Mouse (Mus musculus) myocyte (in vitro differentiated cells): ENCODE data around the gene Ank2. TPM values are rescaled to one million over a fixed set of nuclear protein-coding genes. Genes with fewer than 3 reads are reported as not detected.

ENCODE experiments used
- H3K27me3 ChIP-seq: one replicate; pipeline ENCODE4 v1.6.1; 2011; ENCODE audit not compliant: control insufficient read depth, insufficient read depth, insufficient read length
- H3K36me3 ChIP-seq: one replicate; pipeline ENCODE4 v1.6.1; 2011; ENCODE audit not compliant: control insufficient read depth, insufficient read depth
- H3K4me2 ChIP-seq: one replicate; pipeline ENCODE4 v1.6.1; 2011; ENCODE audit warnings: low read depth, control low read depth
- H3K4me3 ChIP-seq: one replicate; pipeline ENCODE4 v1.5.1; 2011; ENCODE audit warnings: mild to moderate bottlenecking, control low read depth, moderate library complexity
- H3K79me2 ChIP-seq: one replicate; pipeline ENCODE4 v1.6.1; 2011; ENCODE audit not compliant: control insufficient read depth, insufficient read depth
- H3ac ChIP-seq: one replicate; pipeline ENCODE4 v1.6.1; 2011; ENCODE audit not compliant: control insufficient read depth, insufficient read length
- CEBPB ChIP-seq: IDR thresholded peaks from 2 replicates; pipeline ENCODE4 v1.6.1; 2011; ENCODE audit warnings: mild to moderate bottlenecking, moderate library complexity; ENCODE audit not compliant: poor library complexity, insufficient read depth, severe bottlenecking
- E2F4 ChIP-seq: IDR thresholded peaks from one replicate; pipeline ENCODE4 v1.6.1; 2011; ENCODE audit warnings: mild to moderate bottlenecking, control low read depth, moderate library complexity; ENCODE audit not compliant: insufficient read depth
- MAX ChIP-seq: IDR thresholded peaks from one replicate; pipeline ENCODE4 v1.6.1; 2011; ENCODE audit warnings: low read depth, mild to moderate bottlenecking, control low read depth
- MYOD1 ChIP-seq, 3 experiments: IDR thresholded peaks; one replicate each; pipeline ENCODE4 v1.6.1; 2011; ENCODE audit warnings: control low read depth in 2 of 3, low read depth in 2 of 3, mild to moderate bottlenecking in 2 of 3, moderate library complexity in 1 of 3; ENCODE audit not compliant: insufficient read length in 2 of 3, control insufficient read depth in 1 of 3
- MYOG ChIP-seq, 3 experiments: IDR thresholded peaks; one replicate each; pipeline ENCODE4 v1.6.1; 2011; ENCODE audit warnings: control low read depth in 2 of 3, low read depth in 2 of 3, mild to moderate bottlenecking in 2 of 3; ENCODE audit not compliant: insufficient read length in 2 of 3, control insufficient read depth in 1 of 3, insufficient read depth in 1 of 3
- POLR2A ChIP-seq: IDR thresholded peaks from one replicate; pipeline ENCODE4 v1.6.1; 2011; ENCODE audit warnings: low read depth, mild to moderate bottlenecking, control low read depth, moderate library complexity; ENCODE audit not compliant: insufficient read length
- POLR2AphosphoS2 ChIP-seq: IDR thresholded peaks from one replicate; pipeline ENCODE4 v1.6.1; 2011; ENCODE audit warnings: low read depth, control low read depth; ENCODE audit not compliant: insufficient read length
- REST ChIP-seq: IDR thresholded peaks from one replicate; pipeline ENCODE4 v1.6.1; 2011; ENCODE audit warnings: mild to moderate bottlenecking, control low read depth, moderate library complexity; ENCODE audit not compliant: insufficient read depth, insufficient read length
- SRF ChIP-seq: IDR thresholded peaks from one replicate; pipeline ENCODE4 v1.6.1; 2011; ENCODE audit warnings: low read depth; ENCODE audit not compliant: control insufficient read depth, insufficient read length
- TCF12 ChIP-seq: IDR thresholded peaks from one replicate; pipeline ENCODE4 v1.6.1; 2011; ENCODE audit warnings: mild to moderate bottlenecking, control low read depth; ENCODE audit not compliant: poor library complexity, insufficient read depth, severe bottlenecking
- TCF3 ChIP-seq: IDR thresholded peaks from one replicate; pipeline ENCODE4 v1.6.1; 2011; ENCODE audit warnings: low read depth, control low read depth; ENCODE audit not compliant: insufficient read length
- USF1 ChIP-seq: IDR thresholded peaks from one replicate; pipeline ENCODE4 v1.6.1; 2011; ENCODE audit warnings: low read depth, mild to moderate bottlenecking, control low read depth, moderate library complexity
- polyA plus RNA-seq: library from polyadenylated mRNA; unstranded; fragments of >200 nt; fragmentation: generic; extraction: Trizol; gene quantifications from one replicate; pipeline ENCODE4 v1.2.1, GENCODE M21; 2012; ENCODE audit warnings: missing spikeins

Ank2 gene
- polyA plus RNA-seq, 1 experiment = 20.2 TPM

DNA sequence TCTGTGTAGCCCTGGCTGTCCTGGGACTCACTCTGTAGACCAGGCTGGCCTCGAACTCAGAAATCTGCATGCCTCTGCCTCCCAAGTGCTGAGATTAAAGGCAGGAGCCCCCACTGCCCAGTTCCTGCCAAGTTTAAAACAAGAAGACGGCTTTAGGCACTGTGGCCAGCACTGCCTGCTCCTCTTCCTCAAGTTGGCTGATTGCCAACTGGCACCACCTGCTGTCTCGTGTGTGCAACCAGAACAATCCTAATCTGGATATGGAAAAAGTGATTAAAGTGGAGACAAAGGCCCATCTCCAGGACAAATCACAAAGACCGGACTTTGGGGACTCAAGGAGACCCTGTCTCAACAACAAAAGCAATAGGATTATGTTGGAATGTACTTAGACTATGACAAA, 288.6 kb downstream of the Ank2 start:
- no peaks in the 10 kb centered on the region for H3K27me3 ChIP-seq
- H3ac ChIP-seq = no peak overlapping the region
- H3K4me2 ChIP-seq = no peak overlapping the region
- H3K36me3 ChIP-seq = no peaks in the 10 kb centered on the region
- no peak overlapping the region for H3K4me3 ChIP-seq
- no peaks in the 10 kb centered on the region for H3K79me2 ChIP-seq
- no peak for TF ChIP-seq TCF12
- no peak for TF ChIP-seq CEBPB
- no peak for TF ChIP-seq USF1
- TF ChIP-seq E2F4 = no peak
- no peak for TF ChIP-seq SRF
- TF ChIP-seq MAX = no peak
- no peak for TF ChIP-seq POLR2AphosphoS2
- no peak for TF ChIP-seq POLR2A
- no peak for TF ChIP-seq MYOG (IDR thresholded peaks at IDR 0.05; ENCODE audit: control insufficient read depth in 1 of 3, insufficient read depth in 1 of 3, insufficient read length in 2 of 3, low read depth in 2 of 3)
- no peak for TF ChIP-seq MYOD1 (IDR thresholded peaks at IDR 0.05; ENCODE audit: control insufficient read depth in 1 of 3, insufficient read length in 2 of 3, low read depth in 2 of 3)
- no peak for TF ChIP-seq REST
- no peak for TF ChIP-seq TCF3

DNA sequence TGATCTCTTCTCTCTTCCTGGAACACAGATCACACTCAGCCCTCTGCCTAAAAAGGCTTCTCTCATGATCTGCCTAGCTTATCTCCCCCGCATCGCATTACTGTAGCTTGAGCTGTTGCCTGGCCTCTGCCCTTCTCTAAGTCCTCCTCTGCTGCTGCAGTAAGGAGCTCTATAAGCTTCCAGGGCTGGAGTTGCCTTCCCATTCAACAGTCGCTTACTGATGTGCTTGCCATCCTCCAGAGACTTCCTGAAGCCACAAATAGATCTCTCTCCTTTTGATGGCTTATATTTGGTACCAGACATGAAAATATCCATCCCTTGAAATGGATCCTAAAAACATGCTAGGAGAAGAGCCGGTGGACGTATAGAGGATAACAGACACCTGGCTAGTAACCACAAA, 290.3 kb downstream of the Ank2 start:
- Histone ChIP-seq H3K4me3 (no peak overlapping the region), H3K27me3 (no peaks in the 10 kb centered on the region), H3K79me2 (no peaks in the 10 kb centered on the region), H3ac (no peak overlapping the region), H3K36me3 (no peaks in the 10 kb centered on the region), H3K4me2 (no peak overlapping the region)
- no peak for TF ChIP-seq REST
- no peak for TF ChIP-seq SRF
- TF ChIP-seq USF1 = no peak
- no peak for TF ChIP-seq CEBPB
- no peak for TF ChIP-seq POLR2AphosphoS2
- no peak for TF ChIP-seq MAX
- no peak for TF ChIP-seq TCF3
- no peak for TF ChIP-seq TCF12
- no peak for TF ChIP-seq POLR2A
- no peak for TF ChIP-seq MYOD1 (IDR thresholded peaks at IDR 0.05; ENCODE audit: control insufficient read depth in 1 of 3, insufficient read length in 2 of 3, low read depth in 2 of 3)
- TF ChIP-seq E2F4 = no peak
- TF ChIP-seq MYOG (IDR thresholded peaks at IDR 0.05; ENCODE audit: control insufficient read depth in 1 of 3, insufficient read depth in 1 of 3, insufficient read length in 2 of 3, low read depth in 2 of 3) = no peak

DNA sequence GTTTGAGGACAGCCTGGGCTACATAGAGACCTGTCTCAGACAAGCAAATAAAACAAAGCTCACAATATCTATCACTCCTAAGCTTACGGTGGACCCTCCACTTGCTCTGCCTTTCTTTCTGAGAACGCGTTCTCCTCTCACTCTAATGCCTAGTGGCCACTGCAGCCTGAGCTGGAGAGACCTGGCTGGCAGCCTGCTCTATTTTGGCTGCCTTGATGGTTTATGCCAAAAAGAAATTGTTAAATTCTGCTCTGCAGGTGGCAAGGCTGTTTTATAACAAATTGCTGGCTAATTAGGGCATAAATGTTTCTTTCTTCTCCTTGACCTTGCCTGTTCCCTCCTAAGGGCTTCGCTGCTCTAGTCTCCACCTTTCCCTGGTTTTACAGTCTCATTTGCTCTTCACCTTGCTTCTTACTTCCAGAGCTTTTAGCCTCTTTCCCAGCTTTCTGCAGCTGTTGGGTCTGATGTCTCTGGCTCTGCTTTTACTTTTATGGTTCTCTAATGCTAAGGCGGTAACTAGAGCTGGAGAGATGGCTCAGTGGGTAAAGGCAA, 293.2 kb downstream of the Ank2 start:
- Histone ChIP-seq H3K79me2 (no peaks in the 10 kb centered on the region), H3K4me2 (no peak overlapping the region), H3K27me3 (no peaks in the 10 kb centered on the region), H3ac (no peak overlapping the region), H3K36me3 (no peaks in the 10 kb centered on the region), H3K4me3 (no peak overlapping the region)
- TF ChIP-seq USF1 (no peak), MYOG (IDR thresholded peaks at IDR 0.05; ENCODE audit: control insufficient read depth in 1 of 3, insufficient read depth in 1 of 3, insufficient read length in 2 of 3, low read depth in 2 of 3) (no peak), POLR2AphosphoS2 (no peak), POLR2A (no peak), TCF12 (no peak), REST (no peak), TCF3 (no peak)

DNA sequence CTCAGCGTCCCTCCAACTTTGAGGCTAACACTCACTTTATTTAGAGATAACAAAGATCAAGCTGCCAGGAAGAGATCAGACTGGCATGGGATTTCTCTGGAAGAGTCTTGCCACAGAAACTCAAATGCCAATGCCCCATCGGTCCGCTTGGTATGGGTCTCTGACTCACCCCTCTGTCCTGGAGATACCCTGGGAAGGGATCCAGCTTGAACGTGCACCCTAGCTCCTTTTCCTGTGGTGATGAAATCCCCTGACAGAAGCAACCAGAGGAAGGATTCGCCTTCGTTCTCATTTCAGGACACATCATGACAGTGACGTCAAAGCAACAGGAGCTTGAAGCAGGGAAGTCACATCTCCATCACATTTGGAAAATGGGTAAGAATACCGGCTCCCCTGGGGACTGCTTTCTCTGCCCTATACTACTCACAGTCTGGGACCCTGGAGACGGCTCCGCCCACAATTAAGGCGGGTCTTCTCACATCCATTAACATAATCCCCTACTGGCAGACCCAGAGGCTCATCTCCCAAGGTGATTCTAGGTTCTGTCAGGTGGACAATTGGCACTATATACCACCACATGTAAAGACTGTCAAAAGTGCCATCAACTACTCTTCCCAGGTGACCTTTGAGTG, 296.6 kb downstream of the Ank2 start:
- Histone ChIP-seq H3K36me3 (no peaks in the 10 kb centered on the region), H3ac (no peak overlapping the region), H3K4me3 (no peak overlapping the region), H3K79me2 (no peaks in the 10 kb centered on the region), H3K27me3 (no peaks in the 10 kb centered on the region), H3K4me2 (no peak overlapping the region)
- TF ChIP-seq MYOG (IDR thresholded peaks at IDR 0.05; ENCODE audit: control insufficient read depth in 1 of 3, insufficient read depth in 1 of 3, insufficient read length in 2 of 3, low read depth in 2 of 3) (no peak), CEBPB (peak; percentile 22; the same call in 1 of the 2 replicates)

DNA sequence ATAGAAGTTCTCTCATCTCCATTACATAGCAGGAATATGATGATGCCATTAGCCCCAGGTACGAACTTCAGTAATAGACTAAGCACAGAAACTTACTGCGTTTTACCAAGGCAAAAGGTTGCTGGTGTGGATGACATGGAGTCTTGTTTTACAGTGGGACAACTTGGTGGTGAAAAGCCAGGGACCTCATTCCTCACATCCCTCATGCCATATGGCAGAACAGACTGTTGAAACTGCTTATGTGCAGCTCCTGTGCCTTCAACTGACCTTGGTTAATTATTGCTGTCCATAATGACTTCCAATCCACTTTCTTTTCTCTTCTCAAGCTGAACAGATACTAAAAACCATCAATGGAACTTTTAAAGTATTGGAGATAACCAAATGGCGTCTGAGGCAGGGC, 298.4 kb downstream of the Ank2 start:
- no peaks in the 10 kb centered on the region for H3K79me2 ChIP-seq
- no peaks in the 10 kb centered on the region for H3K27me3 ChIP-seq
- no peak overlapping the region for H3ac ChIP-seq
- TF ChIP-seq SRF (no peak), USF1 (no peak), E2F4 (no peak), MAX (no peak), REST (no peak), CEBPB (no peak), TCF3 (no peak), POLR2A (no peak), MYOD1 (IDR thresholded peaks at IDR 0.05; ENCODE audit: control insufficient read depth in 1 of 3, insufficient read length in 2 of 3, low read depth in 2 of 3) (no peak), POLR2AphosphoS2 (no peak), TCF12 (no peak), MYOG (IDR thresholded peaks at IDR 0.05; ENCODE audit: control insufficient read depth in 1 of 3, insufficient read depth in 1 of 3, insufficient read length in 2 of 3, low read depth in 2 of 3) (no peak)
- H3K4me2 ChIP-seq = no peak overlapping the region
- H3K4me3 ChIP-seq = no peak overlapping the region
- no peaks in the 10 kb centered on the region for H3K36me3 ChIP-seq
